Mouse (Mus musculus): ENCODE measurements around the gene St3gal3. TPM values are rescaled to one million over a fixed set of nuclear protein-coding genes. Genes with fewer than 3 reads are reported as not detected.
A peak's percentile ranks its signal among the peaks of the same experiment; 100 is the strongest.

St3gal3 gene
- polyA plus RNA-seq, 1 experiment from 2014 or later, result 12.3 TPM

DNA sequence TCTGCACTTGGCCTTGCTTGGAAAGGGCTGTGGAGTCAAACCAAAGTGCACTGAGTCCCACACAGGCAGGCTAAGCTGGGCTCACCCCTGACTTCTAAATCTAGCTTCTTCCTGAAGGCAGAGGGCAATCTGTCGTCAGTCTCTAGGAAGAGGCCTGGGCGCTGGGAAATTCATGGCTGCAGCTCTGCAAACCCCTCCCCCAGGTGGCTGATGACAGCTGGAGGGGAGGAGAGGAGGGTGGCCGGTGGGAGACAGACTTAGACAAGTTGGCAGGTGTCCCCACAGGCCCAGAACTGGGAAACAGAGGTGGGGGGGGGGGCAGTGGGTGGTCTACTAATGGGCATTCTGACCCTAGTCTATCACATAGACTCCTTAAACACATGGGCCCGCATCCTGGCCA is 177.2 kb downstream of the St3gal3 start:
- no peak for ATAC-seq (replicated peaks)
- Histone ChIP-seq H3K9me3 (no peaks in the 10 kb centered on the region), H3K36me3 (no peaks in the 10 kb centered on the region), H3K27ac (replicated peaks) (0 out of 2 replicates have a peak overlapping the region, but pooled peaks have one; percentile 44), H3K4me3 (no peak overlapping the region), H3K4me2 (replicated peaks) (no peak overlapping the region), H3K27me3 (no peaks in the 10 kb centered on the region), H3K4me1 (peaks cover 7% of the 10 kb centered on the region; the same call in 1 of the 2 replicates), H3K9ac (replicated peaks) (no peak overlapping the region)
- 40% methylated on average over 4 of the region's 4 CpGs for WGBS

DNA sequence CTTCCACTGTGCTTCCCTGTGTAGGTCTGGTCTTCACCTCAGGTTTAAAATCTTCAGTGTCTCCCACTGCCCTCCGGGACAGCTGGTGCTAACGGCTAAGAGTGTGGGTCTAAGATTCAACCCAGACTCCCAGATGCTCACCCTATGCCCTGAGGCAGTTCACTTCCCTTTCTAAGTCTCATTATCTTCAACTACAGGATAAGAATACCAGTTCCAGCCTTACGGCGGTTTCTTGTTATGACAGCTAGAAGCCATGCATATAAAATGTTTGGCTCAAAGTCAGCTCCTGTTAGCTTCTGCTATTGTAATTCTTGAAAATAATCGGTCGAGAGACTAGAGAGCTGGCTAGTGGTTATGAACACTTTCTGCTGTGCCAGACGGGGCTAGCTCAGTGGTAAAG is 187.2 kb downstream of the St3gal3 start:
- no peaks in the 10 kb centered on the region for H3K27me3 ChIP-seq
- H3K4me1 ChIP-seq, result peaks cover 13% of the 10 kb centered on the region
- no peak overlapping the region for H3K4me3 ChIP-seq
- no peaks in the 10 kb centered on the region for H3K9me3 ChIP-seq
- no peak overlapping the region for H3K9ac ChIP-seq (replicated peaks)
- ATAC-seq (replicated peaks), result no peak
- H3K27ac ChIP-seq (replicated peaks), result peak overlapping the region; percentile 52; the same call in 1 of the 2 replicates
- 63% methylated on average over 7 of the region's 7 CpGs for WGBS
- H3K4me2 ChIP-seq (replicated peaks), result no peak overlapping the region
- no peaks in the 10 kb centered on the region for H3K36me3 ChIP-seq

DNA sequence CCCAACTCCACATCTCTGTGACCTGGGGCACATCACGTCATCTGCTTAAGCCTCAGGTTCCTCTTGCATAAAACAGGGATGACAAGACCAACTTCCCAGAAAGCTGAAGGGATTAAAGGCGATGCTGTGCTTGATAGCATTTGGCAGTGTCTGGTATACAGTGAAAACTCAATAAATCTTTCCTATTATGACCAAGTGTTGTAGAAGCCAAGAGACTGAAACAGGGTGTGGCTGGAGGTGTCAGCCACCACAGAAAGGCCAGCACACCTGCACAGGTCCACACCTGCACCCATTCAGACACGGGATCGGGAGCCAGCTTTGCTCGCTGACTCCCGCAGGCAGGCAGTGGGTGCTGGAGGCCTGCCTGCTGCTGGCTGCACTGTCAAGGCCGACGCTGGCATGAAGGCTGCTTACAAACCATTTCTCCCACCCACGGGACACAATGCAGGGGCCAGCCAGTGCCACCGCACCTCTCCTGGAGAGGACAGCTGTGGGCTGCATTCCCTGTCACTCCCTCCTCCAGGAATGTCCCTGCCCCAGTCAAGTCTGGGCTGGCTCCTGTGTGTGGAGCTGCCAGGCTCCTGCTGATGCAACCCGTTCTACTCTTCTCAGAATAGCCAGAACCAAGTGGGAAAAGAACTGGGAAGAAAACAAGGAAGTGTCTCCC is 187.9 kb downstream of the St3gal3 start:
- H3K4me3 ChIP-seq, result no peak overlapping the region
- no peak overlapping the region for H3K4me2 ChIP-seq (replicated peaks)
- H3K36me3 ChIP-seq, result no peaks in the 10 kb centered on the region
- H3K9ac ChIP-seq (replicated peaks), result no peak overlapping the region
- ATAC-seq (replicated peaks), result no peak
- no peaks in the 10 kb centered on the region for H3K27me3 ChIP-seq
- no peaks in the 10 kb centered on the region for H3K9me3 ChIP-seq
- H3K27ac ChIP-seq (replicated peaks), result peak overlapping the region; percentile 52; the same call in 1 of the 2 replicates
- 87% methylated on average over 11 of the region's 11 CpGs for WGBS
- H3K4me1 ChIP-seq, result peaks cover 13% of the 10 kb centered on the region

GRCm38 (mm10) chr4:117943317-117943716 is 191.4 kb downstream of the St3gal3 start:
- H3K4me2 ChIP-seq (replicated peaks), result no peak overlapping the region

DNA sequence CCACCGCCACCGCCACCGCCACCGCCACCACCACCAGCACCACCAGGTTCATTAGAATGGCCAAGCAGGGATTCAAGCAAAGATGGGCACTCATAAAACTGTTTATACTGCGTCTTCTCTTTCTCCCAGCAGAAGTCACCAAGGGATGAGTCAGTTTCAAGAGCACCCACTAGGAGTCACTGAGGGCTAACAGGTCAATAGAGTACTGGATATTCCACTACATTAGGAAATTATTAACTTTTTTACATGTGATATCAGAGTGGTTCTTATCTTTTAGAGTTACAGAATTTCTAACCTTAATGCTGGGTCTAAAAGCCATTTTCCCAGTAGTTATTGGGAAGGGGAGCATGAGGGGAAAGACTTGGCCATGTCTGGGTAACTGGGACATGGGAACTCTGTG is 197.8 kb downstream of the St3gal3 start:
- H3K9me3 ChIP-seq, result no peaks in the 10 kb centered on the region
- H3K36me3 ChIP-seq, result no peaks in the 10 kb centered on the region
- H3K27ac ChIP-seq (replicated peaks), result no peak overlapping the region
- H3K4me1 ChIP-seq, result no peaks in the 10 kb centered on the region
- no peaks in the 10 kb centered on the region for H3K27me3 ChIP-seq
- no peak overlapping the region for H3K4me3 ChIP-seq
- WGBS, result 94% methylated on average over 5 of the region's 5 CpGs
- no peak for ATAC-seq (replicated peaks)
- H3K9ac ChIP-seq (replicated peaks), result no peak overlapping the region
- H3K4me2 ChIP-seq (replicated peaks), result no peak overlapping the region

More at GRCm38 (mm10) chr4:117943317-117943716, 191.4 kb downstream of the St3gal3 start:
- Histone ChIP-seq H3K4me1 (peaks cover 13% of the 10 kb centered on the region), H3K9ac (replicated peaks) (no peak overlapping the region), H3K27me3 (no peaks in the 10 kb centered on the region), H3K36me3 (no peaks in the 10 kb centered on the region), H3K9me3 (no peaks in the 10 kb centered on the region), H3K4me3 (no peak overlapping the region), H3K27ac (replicated peaks) (no peak overlapping the region)
- no peak for ATAC-seq (replicated peaks)
- 40% methylated on average over 5 of the region's 5 CpGs for WGBS

DNA sequence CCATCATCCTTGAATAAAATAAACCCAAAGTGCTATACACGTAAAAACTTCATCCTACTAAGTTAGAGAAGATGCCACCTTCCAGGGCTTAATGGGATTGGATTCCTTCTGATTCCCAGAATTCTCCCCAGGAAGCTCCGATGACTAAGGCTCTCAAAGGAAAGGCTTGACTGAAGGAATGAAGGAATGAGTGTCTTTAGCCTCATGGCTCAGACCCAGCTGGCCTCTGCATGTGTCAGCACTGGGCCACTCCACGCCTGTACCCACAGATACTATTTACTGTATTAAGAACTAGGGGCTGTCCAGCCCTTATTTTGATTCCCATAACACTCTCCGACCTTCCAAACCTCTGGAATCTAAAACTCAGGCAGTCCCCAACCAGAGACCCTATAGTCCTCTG is 200.6 kb downstream of the St3gal3 start:
- Histone ChIP-seq H3K27ac (replicated peaks) (no peak overlapping the region), H3K4me3 (no peak overlapping the region), H3K9ac (replicated peaks) (no peak overlapping the region), H3K4me1 (peaks cover 7% of the 10 kb centered on the region), H3K4me2 (replicated peaks) (no peak overlapping the region), H3K36me3 (no peaks in the 10 kb centered on the region), H3K9me3 (no peaks in the 10 kb centered on the region), H3K27me3 (peaks cover 14% of the 10 kb centered on the region)
- 86% methylated on average over 4 of the region's 4 CpGs for WGBS
- no peak for ATAC-seq (replicated peaks)

DNA sequence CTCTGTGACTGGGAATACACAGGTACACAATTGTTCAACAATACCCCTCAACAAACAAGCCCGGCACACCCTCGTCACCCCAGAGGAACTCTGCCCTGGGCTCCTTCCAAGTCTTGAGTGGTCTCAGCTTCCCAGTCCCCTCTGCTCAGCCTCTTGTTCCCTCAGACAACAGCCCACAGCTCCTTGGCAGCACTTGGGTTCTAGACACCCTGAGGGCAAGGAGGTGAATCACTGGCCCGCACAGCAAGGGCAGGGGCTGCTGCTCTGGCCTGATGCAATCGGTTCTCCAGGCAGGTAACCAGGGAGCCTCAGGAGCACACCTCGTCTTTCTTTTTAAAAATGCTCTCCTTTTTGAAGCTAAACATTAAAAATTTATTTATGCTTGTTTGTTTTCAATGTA is 201.5 kb downstream of the St3gal3 start:
- no peak for ATAC-seq (replicated peaks)
- Histone ChIP-seq H3K36me3 (no peaks in the 10 kb centered on the region), H3K27ac (replicated peaks) (no peak overlapping the region), H3K9me3 (no peaks in the 10 kb centered on the region), H3K4me1 (peaks cover 15% of the 10 kb centered on the region), H3K9ac (replicated peaks) (no peak overlapping the region), H3K4me3 (no peak overlapping the region), H3K27me3 (peaks cover 22% of the 10 kb centered on the region), H3K4me2 (replicated peaks) (no peak overlapping the region)
- 88% methylated on average over 5 of the region's 5 CpGs for WGBS

- under 1% methylated on average over 33 of the region's 33 CpGs for WGBS
- H3K9ac ChIP-seq (replicated peaks), result peak within 1 kb of the TSS; percentile 6; the same call in 1 of the 2 replicates
- peaks cover 52% of the 10 kb centered on the region for H3K27me3 ChIP-seq
Measured at GRCm38 (mm10) chr4:117929391-117929881, 205.3 kb downstream of the St3gal3 start, which contains the start of gene Artn. Artn (minus strand) TSS chr4:117929763.

DNA sequence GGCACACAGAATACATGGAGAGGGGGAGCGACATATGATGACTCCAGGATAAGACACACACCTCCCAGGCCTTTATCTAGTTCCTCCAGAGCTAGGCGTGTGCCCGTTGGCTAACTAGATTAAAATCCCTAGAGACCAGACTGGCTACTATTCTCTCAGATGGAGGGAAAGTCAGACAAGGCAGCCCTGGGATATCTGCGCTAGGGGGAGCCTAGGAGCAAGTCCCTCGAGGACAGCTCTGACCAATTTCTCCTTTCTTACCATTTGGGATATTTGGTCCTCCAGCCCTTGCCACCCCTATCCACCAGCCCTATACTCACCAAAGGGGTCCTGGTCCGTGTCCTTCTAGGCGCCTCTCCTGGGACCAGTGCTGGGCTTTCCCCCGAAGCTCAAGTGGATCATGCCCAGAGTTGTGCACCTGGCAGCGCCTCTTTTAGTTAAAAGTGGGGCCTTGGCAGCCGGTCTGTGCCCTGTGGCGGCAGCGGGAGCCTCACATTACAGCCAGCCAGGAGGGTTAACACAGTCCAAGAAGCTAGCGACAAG is 205.9 kb downstream of the St3gal3 start:
- H3K4me3 ChIP-seq, result peak overlapping the region; percentile 20
- peaks cover 33% of the 10 kb centered on the region for H3K4me1 ChIP-seq
- H3K4me2 ChIP-seq (replicated peaks), result peak overlapping the region; percentile 48
- no peaks in the 10 kb centered on the region for H3K36me3 ChIP-seq
- 2% methylated on average over 13 of the region's 13 CpGs for WGBS
- ATAC-seq (replicated peaks), result 0 out of 2 replicates have a peak, but pooled peaks have one; percentile 7
- peak overlapping the region; percentile 6; the same call in 1 of the 2 replicates for H3K9ac ChIP-seq (replicated peaks)
- no peaks in the 10 kb centered on the region for H3K9me3 ChIP-seq
- no peak overlapping the region for H3K27ac ChIP-seq (replicated peaks)
- peaks cover 52% of the 10 kb centered on the region for H3K27me3 ChIP-seq

More at GRCm38 (mm10) chr4:117929391-117929881, 205.3 kb downstream of the St3gal3 start, which contains the start of gene Artn:
- H3K4me1 ChIP-seq, result peaks cover 33% of the 10 kb centered on the region
- no peak within 1 kb of the TSS for H3K27ac ChIP-seq (replicated peaks)
- H3K9me3 ChIP-seq, result no peaks in the 10 kb centered on the region
- no peaks in the 10 kb centered on the region for H3K36me3 ChIP-seq
- H3K4me2 ChIP-seq (replicated peaks), result peak within 1 kb of the TSS; percentile 48
- ATAC-seq (replicated peaks), result no peak
- peak within 1 kb of the TSS; percentile 20 for H3K4me3 ChIP-seq

DNA sequence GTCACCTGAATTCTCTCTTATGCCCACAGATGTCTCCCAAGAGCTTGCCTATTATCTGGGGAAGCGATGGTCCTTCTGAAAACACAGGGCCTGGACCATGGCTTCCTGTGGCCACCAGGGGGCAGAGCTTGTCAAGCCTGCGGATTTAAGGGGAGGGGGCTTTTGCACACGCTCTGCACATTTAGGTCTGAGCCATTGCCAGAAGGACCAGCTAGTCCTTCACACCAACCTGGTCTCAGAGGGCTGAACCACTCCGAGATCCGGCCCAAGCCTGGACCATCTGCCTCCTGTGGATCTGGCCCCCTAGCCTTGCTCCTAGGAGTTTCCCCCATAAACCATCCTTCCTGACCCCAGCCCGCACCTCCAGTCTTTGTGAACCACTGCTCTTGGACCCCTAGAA is 206.5 kb downstream of the St3gal3 start:
- Histone ChIP-seq H3K4me3 (no peak overlapping the region), H3K4me1 (peaks cover 33% of the 10 kb centered on the region), H3K27me3 (peaks cover 52% of the 10 kb centered on the region), H3K27ac (replicated peaks) (no peak overlapping the region), H3K9me3 (no peaks in the 10 kb centered on the region), H3K4me2 (replicated peaks) (no peak overlapping the region), H3K36me3 (no peaks in the 10 kb centered on the region), H3K9ac (replicated peaks) (no peak overlapping the region)
- WGBS, result 15% methylated on average over 6 of the region's 6 CpGs
- peak; percentile 47 for ATAC-seq (replicated peaks)

GRCm38 (mm10) chr4:117926545-117927482 is 207.9 kb downstream of the St3gal3 start:
- Histone ChIP-seq H3K36me3 (no peaks in the 10 kb centered on the region), H3K4me1 (peaks cover 33% of the 10 kb centered on the region), H3K27me3 (peaks cover 52% of the 10 kb centered on the region), H3K9me3 (no peaks in the 10 kb centered on the region), H3K4me2 (replicated peaks) (peak overlapping the region; percentile 88), H3K4me3 (peak overlapping the region; percentile 48), H3K27ac (replicated peaks) (no peak overlapping the region), H3K9ac (replicated peaks) (peak overlapping the region; percentile 58)
- under 1% methylated on average over 70 of the region's 71 CpGs for WGBS
- peak; percentile 67 for ATAC-seq (replicated peaks)
